Mouse (Mus musculus) thymus, adult 2 months (tissue): Measurements from ENCODE around the gene Ubxn7.

Experiments
- CTCF ChIP-seq: fragments of 200-500 bp; IDR thresholded peaks from 2 replicates; pipeline ENCODE4 v1.5.1; 2012; ENCODE audit warnings: mild to moderate bottlenecking, control low read depth, low read length, moderate library complexity, borderline replicate concordance; ENCODE audit not compliant: control insufficient read depth, poor library complexity, insufficient read depth; ENCODE audit errors: extremely low read depth
- POLR2A ChIP-seq: fragments of 200-500 bp; IDR thresholded peaks from 2 replicates; pipeline ENCODE4 v1.6.1; 2012; ENCODE audit warnings: mild to moderate bottlenecking, low read length, control low read depth, moderate library complexity; ENCODE audit not compliant: control insufficient read depth, poor library complexity, insufficient read depth; ENCODE audit errors: extremely low read depth

DNA sequence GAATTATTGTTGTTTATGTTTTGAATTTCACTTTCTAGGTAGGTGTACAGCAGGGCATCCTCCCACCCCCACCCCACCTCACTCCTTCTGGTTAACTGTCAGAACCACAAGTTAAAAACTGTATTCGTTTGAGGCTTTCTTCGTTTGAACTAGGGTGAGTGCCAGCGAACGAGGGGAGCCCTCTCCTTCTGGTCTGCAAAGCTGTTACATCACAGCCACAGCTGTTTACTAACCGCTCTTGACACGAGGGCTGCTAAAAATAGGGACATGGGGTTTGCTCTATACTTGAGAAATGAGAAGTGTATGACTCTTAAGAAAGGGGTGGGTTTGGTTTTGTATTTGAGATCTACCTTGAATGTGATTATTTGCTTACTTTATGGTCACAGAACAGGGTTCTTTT is 102.0 kb downstream of the Ubxn7 start:
- TF ChIP-seq POLR2A, result no peak
- no peak for TF ChIP-seq CTCF
